Mouse (Mus musculus): ENCODE measurements at regions not wholly inside any gene's neighbourhood (a gene's known extent, or its start where the extent isn't known, plus 50 kb on each side); places are given as distances from the start of the nearest gene placed in this dataset.

DNA sequence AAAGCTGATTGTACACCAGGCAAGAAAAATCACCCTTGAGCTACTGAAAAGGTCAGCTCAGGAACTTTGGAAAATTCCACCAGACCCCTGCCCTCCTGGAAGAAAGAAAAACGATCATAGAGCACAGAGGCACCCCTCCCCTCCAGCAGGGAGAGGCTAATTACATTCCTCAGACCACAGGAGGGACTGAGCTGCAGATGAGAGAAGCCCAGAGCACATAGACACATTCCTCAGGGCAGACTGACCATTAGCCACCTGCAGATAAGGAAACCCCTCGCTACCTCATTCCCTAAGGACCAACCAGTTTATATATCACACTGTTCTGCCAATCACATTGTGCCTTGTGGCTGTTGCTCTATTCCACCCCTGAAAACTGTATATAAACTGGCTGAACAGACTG is 230.3 kb downstream of the Parp8 start:
- no peak for TF ChIP-seq MAFK (IDR thresholded peaks at IDR 0.05; ENCODE audit: insufficient read depth, low read depth, low read length)
- no peak for TF ChIP-seq HCFC1 (IDR thresholded peaks at IDR 0.05; ENCODE audit: borderline replicate concordance, insufficient read depth, low read length)
- TF ChIP-seq ZC3H11A (IDR thresholded peaks at IDR 0.05; ENCODE audit: borderline replicate concordance, low read depth, low read length) = no peak

Measured in ES-E14 (cell line).